Mouse (Mus musculus): Measurements from ENCODE around the gene Spata20.

Gene Spata20

DNA sequence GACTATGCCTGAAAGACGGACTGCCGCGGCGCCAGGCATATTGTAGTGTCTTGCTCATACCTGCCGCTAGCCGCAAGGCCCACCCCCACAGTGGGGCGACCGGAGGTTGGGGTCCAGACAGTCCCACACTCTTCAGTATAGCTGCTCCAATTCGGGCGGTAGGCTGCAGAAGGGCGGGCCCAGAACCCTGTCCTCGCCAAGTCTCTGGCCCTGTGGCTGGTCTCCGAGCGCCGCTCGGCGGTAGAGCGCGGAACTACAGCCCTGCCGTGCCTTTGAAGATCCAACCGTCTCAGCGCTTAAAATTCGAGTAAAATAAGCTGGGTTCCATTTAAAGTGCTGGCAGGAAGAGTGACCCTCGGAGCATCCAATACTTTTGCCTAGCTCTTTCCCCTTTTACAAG, at the start of gene Spata20:
Gene Spata20 (minus strand): TSS at position 179 of the 400 bp plus-strand sequence.
- peak; percentile 85 to 86 for DNase-seq (ENCODE audit: low spot score in 2 of 2)

DNA sequence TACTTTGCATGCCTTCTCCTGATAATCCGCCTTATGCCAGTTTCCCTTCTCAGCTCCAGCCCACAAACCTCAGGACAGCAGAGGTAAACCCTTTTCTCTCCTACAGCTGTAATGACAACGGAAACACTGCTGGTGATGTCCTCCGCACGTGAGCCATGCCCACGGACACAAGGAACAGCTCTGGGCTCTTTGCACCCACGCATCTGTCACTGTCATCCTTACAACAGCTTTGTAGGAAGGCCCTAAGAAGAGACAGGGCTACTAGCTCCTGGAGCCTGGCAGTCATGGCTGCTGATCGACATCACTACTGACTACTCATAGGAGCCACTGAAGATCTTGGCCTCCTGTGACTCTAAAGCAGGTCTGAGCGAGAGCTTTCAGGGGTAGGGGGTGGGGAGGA, 47.2 kb upstream of the Spata20 start:
- DNase-seq (ENCODE audit: low spot score in 2 of 2), result no peak

DNA sequence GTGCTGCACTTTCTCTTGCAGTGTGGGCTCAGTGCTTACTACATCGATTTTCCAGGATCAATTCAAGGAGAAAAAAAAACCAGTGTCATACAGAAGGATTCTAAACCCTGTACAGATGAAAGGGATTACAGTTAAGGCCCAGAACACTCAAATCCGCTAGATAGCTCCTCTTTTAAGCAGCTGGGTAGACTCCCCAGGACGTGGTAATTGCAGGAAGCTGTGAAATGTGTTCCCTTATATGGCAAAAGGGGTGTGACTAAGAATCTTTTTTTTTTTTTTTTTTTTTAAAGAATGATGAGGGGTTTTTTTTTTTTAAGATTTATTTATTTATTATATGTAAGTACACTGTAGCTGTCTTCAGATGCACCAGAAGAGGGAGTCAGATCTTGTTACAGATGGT, 42.9 kb upstream of the Spata20 start:
- no peak for DNase-seq (ENCODE audit: low spot score in 2 of 2)

DNA sequence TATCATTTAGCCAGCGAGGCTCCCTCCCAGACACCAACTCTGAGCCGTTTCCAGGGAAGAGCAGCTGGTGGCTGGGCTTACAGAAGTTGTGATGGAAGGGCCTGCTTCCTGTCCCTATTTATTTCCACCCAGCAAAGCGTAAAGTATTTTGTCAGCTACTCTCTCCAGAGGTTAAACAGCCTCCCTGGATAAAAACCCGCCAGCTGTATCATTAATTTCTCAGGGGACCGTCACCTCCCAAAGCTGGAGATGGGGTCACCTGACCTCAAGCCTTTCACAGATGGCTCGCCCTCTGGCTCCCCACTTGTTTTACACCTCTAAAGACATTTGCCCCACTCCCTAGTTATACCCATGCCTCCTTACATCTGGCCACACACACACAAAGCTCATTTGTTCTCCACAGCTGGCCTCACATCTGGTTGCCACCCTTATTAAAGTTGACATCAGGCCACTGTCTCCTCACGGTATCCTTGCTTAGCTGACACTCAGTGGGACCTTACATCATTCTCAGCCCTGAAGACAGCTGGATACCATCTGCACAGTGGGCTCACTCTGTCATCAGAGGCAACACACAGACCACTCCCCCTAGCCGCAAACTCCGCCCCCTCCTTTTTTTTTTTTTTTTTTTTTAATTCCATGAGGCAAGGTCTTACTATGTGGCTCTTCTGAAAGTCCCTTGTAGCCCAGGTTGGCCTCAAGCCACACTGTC, 40.3 kb upstream of the Spata20 start:
- no peak for DNase-seq (ENCODE audit: low spot score in 2 of 2)

DNA sequence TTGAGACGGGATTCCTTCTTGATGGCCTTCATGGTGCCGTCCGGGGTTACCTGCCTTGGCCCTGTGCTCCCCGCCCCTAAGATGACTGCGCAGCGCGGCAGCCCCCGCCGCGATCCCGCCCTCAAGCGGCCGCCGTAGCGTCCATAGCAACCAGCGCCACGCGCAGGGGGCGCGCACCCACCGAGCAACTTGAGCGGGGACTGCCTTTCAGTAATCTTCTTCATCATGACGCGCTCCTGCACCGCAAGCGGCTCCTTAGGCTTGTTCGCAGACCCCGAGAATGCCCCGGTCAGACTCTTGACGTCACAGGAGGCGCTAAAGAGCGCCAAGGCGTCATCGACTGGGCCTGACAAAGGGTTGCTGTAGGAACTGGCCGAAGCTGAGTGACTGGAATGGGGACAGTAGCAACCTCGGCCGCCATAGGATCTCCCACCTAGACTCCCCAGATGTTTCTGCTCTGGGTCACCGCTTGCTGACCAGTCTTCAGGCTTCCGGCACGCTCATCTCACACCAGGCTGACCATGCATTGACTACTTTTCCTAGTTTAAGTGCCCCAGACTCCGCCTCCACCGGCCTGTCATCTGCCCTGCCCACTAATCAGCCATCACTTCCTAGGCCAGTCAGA, 35.4 kb upstream of the Spata20 start, which contains the start of gene Mycbpap:
Gene Mycbpap (minus strand): TSS at position 524 of the 625 bp plus-strand sequence.
- DNase-seq (ENCODE audit: low spot score in 2 of 2), result peak in 1 of 2 experiments; percentile 55

DNA sequence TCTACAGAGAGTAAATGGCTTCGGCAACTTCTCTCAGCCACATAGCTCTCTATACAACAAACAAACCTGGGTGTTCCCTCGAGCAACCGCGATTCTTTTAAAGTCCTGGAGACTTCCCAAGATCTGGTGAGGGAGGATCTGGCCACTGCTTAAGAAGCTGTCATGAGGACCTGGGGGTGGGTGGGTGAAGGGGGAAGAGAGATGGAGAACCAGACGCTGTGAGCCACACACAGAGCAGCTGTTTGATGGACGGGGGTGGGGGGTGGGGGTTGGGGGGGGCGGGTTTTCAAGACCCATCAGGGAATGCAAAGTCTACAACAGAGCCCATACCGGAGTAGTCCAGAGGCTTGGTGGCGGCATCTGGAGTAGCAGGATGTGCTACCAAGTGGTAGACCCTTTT, 27.5 kb upstream of the Spata20 start:
- DNase-seq (ENCODE audit: low spot score in 2 of 2), result no peak

DNA sequence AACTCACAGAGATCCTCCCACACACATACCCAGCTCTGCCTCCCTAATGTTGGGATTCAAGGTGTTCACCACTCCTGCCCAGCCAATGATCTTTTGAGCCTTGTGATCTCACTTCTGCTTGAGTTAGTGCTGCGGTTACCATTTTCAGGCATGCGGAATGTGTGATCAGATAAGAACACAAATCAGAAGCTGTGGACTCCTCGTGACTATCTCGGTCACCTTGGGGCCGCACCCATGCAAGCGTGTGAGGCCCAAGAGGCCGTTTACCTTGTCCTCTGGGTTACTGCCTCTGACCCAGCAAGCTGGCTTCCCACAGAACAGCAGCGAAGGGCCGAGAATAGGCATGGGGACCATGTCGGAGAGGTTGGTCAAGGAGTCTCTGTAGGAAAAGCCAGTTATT, 23.0 kb upstream of the Spata20 start:
- no peak for DNase-seq (ENCODE audit: low spot score in 2 of 2)

DNA sequence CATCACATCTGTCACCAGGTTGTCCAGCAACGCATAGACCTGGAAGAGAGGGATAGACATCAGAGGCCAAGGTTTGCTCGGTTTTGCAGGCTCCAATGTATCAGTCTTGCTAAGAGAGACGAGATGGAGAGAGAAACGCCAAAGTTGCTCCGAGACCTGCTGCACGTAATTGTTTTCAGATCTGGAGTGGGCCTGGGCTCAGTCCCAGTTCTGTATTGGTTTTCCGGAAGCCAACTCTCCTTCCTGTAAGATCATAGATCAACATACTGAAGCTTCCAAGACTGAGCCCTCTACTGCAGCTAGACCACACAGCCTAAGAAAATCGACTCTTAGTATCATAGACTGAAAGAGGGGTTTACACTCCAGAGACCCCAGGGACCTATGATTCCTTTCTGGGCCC, 15.5 kb upstream of the Spata20 start:
- no peak for DNase-seq (ENCODE audit: low spot score in 2 of 2)

DNA sequence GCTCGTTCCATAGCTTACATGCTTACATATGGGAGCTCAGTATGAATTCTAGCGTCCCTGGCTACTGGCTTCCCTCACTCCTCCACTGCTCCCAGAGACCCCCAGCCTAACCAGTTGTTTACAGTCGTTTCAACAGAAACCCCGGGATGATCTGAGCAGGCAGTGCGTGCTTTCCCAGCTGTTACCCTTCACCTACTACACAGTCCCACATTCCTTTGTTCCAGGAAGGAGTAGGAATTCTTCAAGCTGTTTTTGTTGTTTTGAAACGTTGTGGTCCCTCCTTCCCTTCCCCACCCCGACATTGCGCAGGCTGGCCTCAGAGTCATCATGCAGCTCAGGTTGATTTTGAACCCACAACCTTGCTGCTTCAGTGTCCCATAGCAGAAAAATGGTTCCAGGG, 14.4 kb upstream of the Spata20 start:
- no peak for DNase-seq (ENCODE audit: low spot score in 2 of 2)

DNA sequence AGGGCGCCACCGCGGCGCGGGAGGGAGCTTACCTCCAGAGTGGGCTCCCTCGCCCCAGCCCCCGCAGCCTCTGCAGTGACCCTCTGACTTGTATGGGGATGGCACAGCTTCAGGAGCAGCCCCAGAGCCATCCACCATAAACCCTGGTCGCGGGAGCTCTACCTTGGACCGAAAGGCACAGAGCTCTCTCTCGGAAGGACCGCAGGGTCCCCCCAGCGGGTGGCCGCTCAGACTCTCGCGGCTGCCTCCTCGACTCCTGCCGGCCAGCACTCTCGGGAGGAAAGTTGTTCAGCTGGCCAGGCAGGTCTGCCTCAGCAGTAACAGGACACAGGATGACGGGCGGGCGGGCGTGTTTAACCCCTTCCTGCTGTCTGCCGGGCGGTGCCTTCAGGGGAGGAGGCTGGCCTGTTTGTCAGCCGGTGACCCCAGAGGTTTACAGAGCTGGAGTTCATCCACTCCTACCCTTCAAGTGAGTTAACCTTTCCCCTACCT, 13.7 kb upstream of the Spata20 start, which contains the start of gene Epn3:
Gene Epn3 (minus strand): TSS at position 314 of the 492 bp plus-strand sequence.
- DNase-seq (ENCODE audit: low spot score in 2 of 2), result peak; percentile 72 to 77

DNA sequence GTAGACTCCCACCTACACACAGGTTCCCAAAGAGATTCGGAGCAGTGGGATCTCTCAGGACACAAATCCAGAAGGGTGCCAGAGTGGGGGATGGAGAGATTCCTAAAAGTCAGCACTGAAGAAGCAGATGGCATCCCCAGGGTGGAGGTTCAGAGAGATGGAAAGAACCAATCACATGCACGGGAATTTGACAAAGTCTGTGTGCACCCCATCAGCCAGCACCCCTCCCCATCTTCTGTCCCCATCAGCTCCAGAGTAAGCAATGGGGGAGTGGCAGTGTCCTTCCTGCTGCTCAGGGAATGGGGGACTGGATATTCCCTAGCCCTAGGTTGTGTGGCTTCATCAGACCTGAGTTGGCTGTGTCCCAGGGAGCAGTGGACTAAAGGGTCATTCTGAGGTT, 13.1 kb upstream of the Spata20 start:
- no peak for DNase-seq (ENCODE audit: low spot score in 2 of 2)

DNA sequence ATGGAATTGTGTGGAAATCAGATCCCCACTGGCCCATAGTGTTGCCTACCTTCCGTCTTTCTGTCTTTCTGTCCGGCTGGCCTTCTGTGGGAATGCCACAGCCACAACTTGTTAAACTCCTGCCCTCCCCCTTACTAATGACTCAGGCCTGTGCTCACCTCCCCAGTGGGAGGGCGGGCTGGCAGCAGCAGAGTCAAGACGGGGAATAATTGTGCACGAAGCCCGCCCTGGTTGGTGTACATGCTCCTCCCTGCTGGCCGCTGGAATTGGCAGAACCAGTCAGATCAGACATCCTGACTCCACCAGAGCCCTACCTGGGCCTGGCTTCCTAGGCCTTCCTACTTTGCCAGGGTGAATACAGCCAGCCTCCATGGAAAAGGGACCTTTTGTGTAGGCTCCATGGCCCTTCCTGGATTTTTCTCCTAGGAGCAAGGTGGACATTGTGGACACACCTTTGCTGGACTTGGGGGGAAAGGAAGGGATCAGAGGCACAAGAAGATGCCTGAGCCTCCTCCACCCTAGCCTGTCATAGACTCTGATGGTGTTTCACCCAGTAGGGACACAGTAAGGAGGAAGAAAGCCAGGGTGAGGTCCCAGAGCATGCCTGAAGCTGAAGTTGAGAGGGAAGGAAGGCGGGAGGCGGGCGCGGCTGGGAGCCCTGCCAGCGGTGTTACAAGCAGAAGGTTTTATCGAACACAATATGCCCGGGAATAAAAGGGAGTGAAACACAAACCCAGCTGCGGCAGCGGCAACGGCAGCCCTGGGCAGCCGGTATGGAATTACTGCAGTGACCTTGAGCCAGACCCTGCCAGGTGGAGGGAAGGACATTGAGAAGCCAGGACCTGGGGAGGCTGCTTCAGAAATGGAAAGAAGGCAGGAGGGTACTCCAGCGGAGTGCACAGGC, 12.4 kb upstream of the Spata20 start:
- DNase-seq (ENCODE audit: low spot score in 2 of 2), result peak; percentile 64 to 78

DNA sequence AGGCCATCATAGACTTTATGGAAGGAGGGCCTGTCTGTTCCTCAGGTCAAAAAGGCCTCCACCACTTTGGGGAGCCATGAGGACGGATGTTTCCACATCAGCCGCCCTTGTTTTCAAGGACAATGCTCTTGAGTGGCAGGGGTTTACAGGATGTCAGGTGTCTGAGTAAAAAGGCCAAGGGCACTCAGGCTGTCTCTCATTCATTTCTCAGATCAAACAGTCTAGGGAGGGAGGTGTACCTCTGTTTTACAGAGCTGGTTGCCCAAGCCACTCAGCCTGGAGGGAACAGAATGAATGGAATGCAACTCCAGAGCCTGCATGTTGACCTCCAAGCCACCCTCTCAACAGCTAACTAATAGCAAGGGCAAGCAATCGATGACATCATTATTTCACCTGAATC, 9.4 kb upstream of the Spata20 start:
- no peak for DNase-seq (ENCODE audit: low spot score in 2 of 2)

DNA sequence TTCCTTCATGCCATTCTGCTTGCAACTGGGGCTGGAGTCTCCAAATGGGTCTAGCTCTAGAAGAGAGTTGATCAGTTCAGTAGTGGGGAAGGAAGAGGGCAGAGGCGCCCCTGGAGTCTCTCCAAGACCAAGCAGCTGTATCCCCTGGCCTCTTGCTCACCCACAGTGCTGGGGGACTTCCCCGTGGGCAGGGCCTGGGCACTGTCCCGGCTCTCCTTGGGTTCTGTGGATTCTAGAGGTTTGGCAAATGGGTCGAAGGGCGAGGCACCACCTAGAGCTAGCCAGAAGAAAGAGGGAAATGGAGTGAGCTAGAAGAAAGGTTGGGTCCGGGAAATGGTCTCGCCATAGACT, 5.7 kb upstream of the Spata20 start:
- DNase-seq (ENCODE audit: low spot score in 2 of 2), result no peak

DNA sequence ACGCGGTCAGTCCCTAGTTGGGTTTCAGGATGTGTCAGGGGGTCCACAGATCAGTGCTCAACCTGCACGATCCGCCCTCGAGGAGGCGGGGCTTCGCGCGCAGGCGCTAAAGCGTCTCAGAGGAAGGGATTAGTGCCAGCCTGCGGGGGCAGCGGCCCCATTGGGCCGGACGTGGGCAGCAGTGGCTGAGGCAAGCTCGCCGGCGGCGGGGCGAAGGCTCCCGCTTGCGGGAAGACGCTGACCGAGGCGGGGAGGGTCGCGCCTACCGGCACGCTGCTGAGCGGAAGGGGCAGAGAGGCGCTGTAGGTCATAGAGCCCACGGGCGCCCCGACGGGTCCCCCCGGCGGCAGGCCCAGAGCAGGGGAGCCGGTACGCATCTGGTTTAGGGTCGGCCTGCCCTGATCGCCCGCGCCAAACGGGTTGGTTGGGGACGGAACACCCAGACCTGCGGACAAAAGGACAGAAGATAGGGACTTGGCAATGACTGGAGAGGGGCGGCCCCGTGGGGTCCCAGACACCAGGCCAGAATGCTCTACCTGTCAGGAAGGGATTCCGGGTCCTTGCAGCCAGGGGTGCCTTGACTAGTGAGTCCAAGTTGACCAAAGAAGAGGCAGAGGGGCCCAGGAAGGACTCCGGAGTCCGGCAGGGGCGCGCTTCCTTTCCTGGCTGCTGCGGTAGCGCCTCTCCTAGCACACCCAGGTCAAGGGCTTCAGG, 5.2 kb upstream of the Spata20 start:
- DNase-seq (ENCODE audit: low spot score in 2 of 2), result no peak

DNA sequence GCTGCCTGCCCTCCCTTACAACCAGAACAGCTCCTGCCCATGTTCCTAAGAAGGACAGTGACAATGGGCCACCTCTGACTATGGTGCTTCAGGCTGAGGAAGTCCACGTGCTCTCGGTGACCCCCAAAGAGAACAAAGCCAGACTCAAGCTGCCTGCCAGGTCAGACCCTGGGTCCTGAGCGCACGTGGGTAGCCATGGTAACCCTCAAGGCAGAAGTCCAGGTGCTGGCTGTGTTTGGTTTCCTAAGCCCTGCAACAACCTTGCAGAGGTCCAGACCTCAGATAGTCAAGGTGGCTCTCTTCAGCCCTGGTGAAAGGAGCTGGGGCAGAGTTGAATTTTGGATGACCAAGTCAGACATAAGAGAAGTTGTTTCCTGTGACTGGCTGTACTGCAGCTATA, 3.8 kb upstream of the Spata20 start:
- no peak for DNase-seq (ENCODE audit: low spot score in 2 of 2)

DNA sequence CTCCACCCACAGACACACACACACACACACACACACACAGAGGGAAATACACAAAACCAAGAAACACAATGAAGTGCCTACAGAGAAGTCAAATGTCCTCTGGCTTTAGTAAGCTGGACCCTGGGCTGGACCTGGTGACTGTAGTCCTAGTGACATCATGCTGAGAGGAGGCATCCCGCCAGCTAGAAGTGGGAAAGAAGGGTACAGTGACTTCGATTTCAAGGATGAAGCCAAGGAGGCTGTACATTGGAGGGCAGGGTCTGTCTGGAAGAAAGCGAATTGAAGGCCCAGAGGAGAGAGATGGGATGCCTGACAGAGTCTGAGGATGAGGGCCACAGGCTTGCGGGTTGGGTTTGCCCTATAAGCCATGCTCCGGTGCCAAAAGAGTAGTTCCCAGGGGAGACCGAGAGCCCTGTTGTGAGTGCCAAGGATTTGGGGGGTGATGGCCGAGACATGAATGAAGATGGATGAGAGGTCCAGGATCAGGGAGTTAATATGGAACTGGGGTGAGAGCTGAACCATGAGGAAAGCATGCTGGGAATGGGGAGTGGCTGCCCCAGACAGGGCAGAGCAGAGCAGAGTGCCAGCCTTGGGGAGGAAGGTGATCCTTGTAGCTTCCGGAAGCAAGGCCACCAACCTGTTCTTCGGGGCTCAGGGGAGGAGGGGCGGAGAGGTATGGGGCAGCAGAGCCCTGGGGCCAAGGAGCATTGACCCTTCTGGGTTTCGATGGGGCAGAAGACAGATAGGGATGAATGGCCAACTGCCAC, 3.0 kb upstream of the Spata20 start:
- DNase-seq (ENCODE audit: low spot score in 2 of 2), result no peak

DNA sequence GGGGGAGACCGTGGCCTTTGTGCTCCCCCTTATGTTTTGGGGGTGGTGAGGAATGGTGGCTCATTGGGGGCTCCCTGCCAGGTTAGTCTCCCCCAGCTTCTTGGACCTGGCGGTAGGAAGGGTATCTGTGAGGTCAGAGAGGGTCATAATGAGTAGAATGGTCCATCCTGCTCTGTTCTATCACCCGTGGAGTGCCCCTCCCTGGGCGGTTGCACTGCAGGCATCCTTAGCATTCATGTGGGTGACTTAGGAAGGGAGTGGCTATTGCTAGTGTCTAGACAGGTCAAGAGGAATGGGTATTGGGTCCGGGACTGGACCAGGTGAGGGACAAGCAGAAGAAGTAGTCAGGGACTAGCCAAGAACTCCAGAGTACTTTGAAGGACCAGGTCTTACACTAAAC, 756 bp downstream of the Spata20 start:
- no peak for DNase-seq (ENCODE audit: low spot score in 2 of 2)

DNA sequence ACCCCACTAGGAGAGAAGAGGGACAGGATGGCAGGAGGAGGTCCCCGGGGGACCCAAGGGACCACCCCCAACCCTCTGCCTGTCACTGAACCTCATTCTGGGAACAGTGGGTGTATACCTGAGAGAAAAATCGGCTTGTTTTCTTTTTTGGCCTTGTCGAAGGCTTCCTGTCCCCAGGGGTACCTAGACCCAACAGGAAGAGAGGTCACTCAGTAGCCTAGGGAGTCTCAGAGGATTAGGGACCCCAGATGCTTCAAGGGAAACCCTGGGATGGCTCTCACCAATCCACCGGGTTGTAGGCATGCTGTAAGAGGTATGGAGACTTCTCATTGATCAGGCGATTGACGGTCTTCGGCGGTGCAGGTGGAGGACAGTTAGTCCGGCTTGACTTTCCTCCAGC, 1.3 kb downstream of the Spata20 start:
- DNase-seq (ENCODE audit: low spot score in 2 of 2), result no peak

DNA sequence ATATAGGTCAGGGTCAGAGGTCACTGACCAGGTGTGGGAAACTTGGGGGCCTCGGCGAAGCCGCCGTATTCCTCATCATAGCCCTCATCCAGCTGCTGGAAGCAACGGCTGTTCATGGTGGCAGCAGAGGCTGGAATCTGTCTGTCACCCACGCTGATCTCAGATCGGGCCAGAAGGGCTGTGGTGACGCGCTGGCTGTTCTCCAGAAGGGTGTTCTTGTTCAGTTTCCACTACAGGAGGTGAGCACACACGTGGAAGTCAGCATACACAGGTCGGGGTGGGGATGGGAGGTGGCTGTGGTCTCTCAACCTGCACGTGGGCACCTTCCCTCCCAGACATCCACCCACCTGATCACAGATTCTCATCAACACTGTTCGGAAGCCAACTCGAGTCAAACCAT, 2.1 kb downstream of the Spata20 start:
- DNase-seq (ENCODE audit: low spot score in 2 of 2), result no peak

DNA sequence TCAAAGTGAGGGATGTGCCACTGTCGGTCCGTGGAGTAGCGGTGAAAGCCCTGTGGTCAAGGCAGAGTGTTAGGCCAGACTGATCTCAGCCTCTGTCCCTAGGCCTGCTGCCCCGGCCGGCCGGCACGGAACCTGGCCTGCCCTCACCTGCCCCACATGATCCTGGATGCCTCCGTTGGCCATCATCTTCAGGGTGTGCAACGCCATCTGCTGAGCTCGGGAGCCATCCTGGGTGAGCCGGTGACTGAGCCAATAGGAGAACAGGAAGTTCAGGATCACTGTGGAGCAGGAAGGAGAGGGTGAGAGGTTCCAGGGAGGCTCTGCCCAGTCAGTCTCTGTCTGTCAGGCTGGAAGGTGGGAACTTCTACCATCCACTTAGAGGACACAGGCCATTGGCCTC, 2.5 kb downstream of the Spata20 start:
- no peak for DNase-seq (ENCODE audit: low spot score in 2 of 2)
